Mouse (Mus musculus) layer of hippocampus, adult 2 months (tissue): Measurements from ENCODE around the gene Gabarapl1. TPM values are rescaled to one million over a fixed set of nuclear protein-coding genes. Genes with fewer than 3 reads are reported as not detected.

ENCODE experiments used
- DNase-seq, 2 experiments: peaks; one replicate each; pipeline ENCODE4 v3.0.0; 2022; ENCODE audit warnings: low spot score in 2 of 2
- H3K27ac ChIP-seq: fragments of 200-600 bp; 2 replicates; pipeline ENCODE4 v1.8.1; 2022
- H3K4me3 ChIP-seq: fragments of 200-600 bp; 2 replicates; pipeline ENCODE4 v1.8.1; 2022; ENCODE audit warnings: mild to moderate bottlenecking
- CTCF ChIP-seq: fragments of 200-600 bp; conservative IDR thresholded peaks from 2 replicates; pipeline ENCODE4 v1.8.1; 2022; ENCODE audit warnings: antibody characterized with exemption, mild to moderate bottlenecking, moderate library complexity
- total RNA-seq, 2 experiments: library from RNA; stranded (reverse); gene quantifications; 2 replicates each; pipeline ENCODE4 v1.2.3; 2021

The Gabarapl1 gene
- total RNA-seq, 2 experiments from 2014 or later: 675 to 689 TPM

- TF ChIP-seq CTCF: peak; percentile 98
- peak overlapping the region; percentile 20 for H3K27ac ChIP-seq
- no peak overlapping the region for H3K4me3 ChIP-seq
- peak; percentile 52 to 77 for DNase-seq
Measured at GRCm38 (mm10) chr6:129543709-129544606, 11.0 kb downstream of the Gabarapl1 start.

- no peak for DNase-seq
- no peak overlapping the region for H3K4me3 ChIP-seq
- TF ChIP-seq CTCF: no peak
- no peak overlapping the region for H3K27ac ChIP-seq
Measured at GRCm38 (mm10) chr6:129547277-129547676, 14.3 kb downstream of the Gabarapl1 start.

- no peak overlapping the region for H3K27ac ChIP-seq
- no peak overlapping the region for H3K4me3 ChIP-seq
- no peak for DNase-seq
- no peak for TF ChIP-seq CTCF
Measured at GRCm38 (mm10) chr6:129548009-129548408, 15.0 kb downstream of the Gabarapl1 start.

GRCm38 (mm10) chr6:129557298-129558023 is 24.5 kb downstream of the Gabarapl1 start:
- Histone ChIP-seq H3K27ac (no peak overlapping the region), H3K4me3 (no peak overlapping the region)
- TF ChIP-seq CTCF: no peak
- no peak for DNase-seq

GRCm38 (mm10) chr6:129558946-129559640 is 26.1 kb downstream of the Gabarapl1 start:
- Histone ChIP-seq H3K27ac (no peak overlapping the region), H3K4me3 (no peak overlapping the region)
- peak; percentile 58 to 77 for DNase-seq
- peak; percentile 93 for TF ChIP-seq CTCF

GRCm38 (mm10) chr6:129559641-129560027 is 26.7 kb downstream of the Gabarapl1 start:
- H3K27ac ChIP-seq: no peak overlapping the region
- TF ChIP-seq CTCF: no peak; the same call in none of the 2 replicates

GRCm38 (mm10) chr6:129565257-129565656 is 32.3 kb downstream of the Gabarapl1 start:
- Histone ChIP-seq H3K4me3 (no peak overlapping the region), H3K27ac (no peak overlapping the region)
- DNase-seq: no peak
- TF ChIP-seq CTCF: no peak

More at GRCm38 (mm10) chr6:129559641-129560027, 26.7 kb downstream of the Gabarapl1 start:
- DNase-seq: no peak
- H3K4me3 ChIP-seq: no peak overlapping the region

GRCm38 (mm10) chr6:129575315-129575714 is 42.4 kb downstream of the Gabarapl1 start:
- Histone ChIP-seq H3K27ac (no peak overlapping the region), H3K4me3 (no peak overlapping the region)
- DNase-seq: no peak
- peak; percentile 72 for TF ChIP-seq CTCF

GRCm38 (mm10) chr6:129577605-129578004 is 44.6 kb downstream of the Gabarapl1 start, which contains the start of gene Klre1:
TSS of gene Klre1 (plus strand) at chr6:129577905.
- Histone ChIP-seq H3K4me3 (no peak within 1 kb of the TSS), H3K27ac (no peak within 1 kb of the TSS)
- DNase-seq: no peak
- TF ChIP-seq CTCF: no peak

- no peak overlapping the region for H3K27ac ChIP-seq
- no peak overlapping the region for H3K4me3 ChIP-seq
- peak; percentile 82 for TF ChIP-seq CTCF
- DNase-seq: peak in 1 of 2 experiments; percentile 14
Measured at GRCm38 (mm10) chr6:129581274-129581673, 48.3 kb downstream of the Gabarapl1 start.

- no peak overlapping the region for H3K4me3 ChIP-seq
- no peak for DNase-seq
- H3K27ac ChIP-seq: no peak overlapping the region
- no peak for TF ChIP-seq CTCF
Measured at GRCm38 (mm10) chr6:129581896-129582295, 48.9 kb downstream of the Gabarapl1 start.

- Histone ChIP-seq H3K4me3 (no peak overlapping the region), H3K27ac (no peak overlapping the region)
- no peak for TF ChIP-seq CTCF
- no peak for DNase-seq
Measured at GRCm38 (mm10) chr6:129583014-129583413, 50.1 kb downstream of the Gabarapl1 start.

- Histone ChIP-seq H3K27ac (no peak within 1 kb of the TSS), H3K4me3 (no peak within 1 kb of the TSS)
- no peak for TF ChIP-seq CTCF
- no peak for DNase-seq
Measured at GRCm38 (mm10) chr6:129591508-129591907, 58.5 kb downstream of the Gabarapl1 start, which contains the start of gene Klrd1. TSS of gene Klrd1 (plus strand) at chr6:129591782.

Other genes with a start within 250 kb of the Gabarapl1 start
- not detected for gene 4922502D21Rik, start 201.4 kb upstream of the Gabarapl1 start, total RNA-seq
- gene Clec12a, start 190.5 kb upstream of the Gabarapl1 start, total RNA-seq: not detected
- not detected for gene Clec12b, start 147.3 kb upstream of the Gabarapl1 start, total RNA-seq
- gene Clec1b, start 135.9 kb upstream of the Gabarapl1 start, total RNA-seq: not detected
- not detected for gene Clec9a, start 124.3 kb upstream of the Gabarapl1 start, total RNA-seq
- 1 to 10 TPM; 4.1 to 5.7 TPM for gene Clec1a, start 81.2 kb upstream of the Gabarapl1 start, total RNA-seq
- not detected for gene Olr1, start 26.0 kb upstream of the Gabarapl1 start, total RNA-seq
- gene Tmem52b, start 20.6 kb upstream of the Gabarapl1 start, total RNA-seq: not detected
- not detected for gene Klre1, start 44.7 kb downstream of the Gabarapl1 start, total RNA-seq
- gene Klrd1, start 58.6 kb downstream of the Gabarapl1 start, total RNA-seq: not detected
- not detected for gene Klrk1, start 90.7 kb downstream of the Gabarapl1 start, total RNA-seq
- not detected for gene Klrc3, start 110.2 kb downstream of the Gabarapl1 start, total RNA-seq
- not detected for gene Klrc2, start 127.5 kb downstream of the Gabarapl1 start, total RNA-seq
- not detected for gene Klrc1, start 145.8 kb downstream of the Gabarapl1 start, total RNA-seq
- gene Klri1, start 184.0 kb downstream of the Gabarapl1 start, total RNA-seq: not detected
- not detected for gene Klri2, start 207.3 kb downstream of the Gabarapl1 start, total RNA-seq